Mouse (Mus musculus) midbrain, embryonic 14.5 days (tissue): ENCODE measurements at regions not wholly inside any gene's neighbourhood (a gene's known extent, or its start where the extent isn't known, plus 50 kb on each side); places are given as distances from the start of the nearest gene placed in this dataset.

ENCODE experiments used
- ATAC-seq: fragments of 200-750 bp; cut with Nextera tagmentation; 2 replicates; pipeline ENCODE4 v1.8.0; 2017; ENCODE audit warnings: moderate number of reproducible peaks, moderate library complexity; ENCODE audit not compliant: low FRiP score, low TSS enrichment
- DNase-seq: peaks from one replicate; pipeline ENCODE4 v3.0.0-alpha.2; 2015
- H3K27ac ChIP-seq: fragments of 300-500 bp; sonication (generic); replicated peaks from 2 replicates; pipeline ENCODE4 v1.5.1; 2014; ENCODE audit warnings: mild to moderate bottlenecking, low read depth, low read length, moderate library complexity
- H3K27me3 ChIP-seq: fragments of 300-500 bp; sonication (generic); 2 replicates; pipeline ENCODE4 v1.6.1; 2014; ENCODE audit warnings: low read length, control low read depth, mixed read lengths; ENCODE audit not compliant: control insufficient read depth, insufficient read depth
- H3K36me3 ChIP-seq: fragments of 300-500 bp; sonication (generic); 2 replicates; pipeline ENCODE4 v1.6.1; 2014; ENCODE audit warnings: low read length, control low read depth; ENCODE audit not compliant: control insufficient read depth, insufficient read depth
- H3K4me1 ChIP-seq: fragments of 300-500 bp; sonication (generic); 2 replicates; pipeline ENCODE4 v1.6.1; 2014; ENCODE audit warnings: mild to moderate bottlenecking, antibody characterized with exemption, low read length, control low read depth; ENCODE audit not compliant: control insufficient read depth, insufficient read depth
- H3K4me2 ChIP-seq: fragments of 300-500 bp; sonication (generic); 2 replicates; pipeline ENCODE4 v1.6.1; 2014; ENCODE audit warnings: mild to moderate bottlenecking, low read length, moderate library complexity
- H3K4me3 ChIP-seq: fragments of 300-500 bp; sonication (generic); replicated peaks from 2 replicates; pipeline ENCODE4 v1.5.1; 2014; ENCODE audit warnings: low read depth, low read length
- H3K9ac ChIP-seq: fragments of 300-500 bp; sonication (generic); replicated peaks from 2 replicates; pipeline ENCODE4 v1.6.1; 2014; ENCODE audit warnings: mild to moderate bottlenecking, low read length, moderate library complexity
- H3K9me3 ChIP-seq: fragments of 300-500 bp; sonication (generic); 2 replicates; pipeline ENCODE4 v1.6.1; 2016; ENCODE audit warnings: low read length, control low read depth, mixed read lengths; ENCODE audit not compliant: control insufficient read depth
- WGBS: fragments of 180-500 bp; shearing (Covaris S2); extraction: QIAGEN DNeasy Blood & Tissue Kit; methylation state at CpG from one replicate; pipeline ENCODE4 v1.1.7; 2014; 5-methylcytosine and 5-hydroxymethylcytosine counted together

- no peak for DNase-seq
- ATAC-seq, result no peak
Measured at GRCm38 (mm10) chr4:53915326-53915725, 89.5 kb downstream of the Tmem38b start.

DNA sequence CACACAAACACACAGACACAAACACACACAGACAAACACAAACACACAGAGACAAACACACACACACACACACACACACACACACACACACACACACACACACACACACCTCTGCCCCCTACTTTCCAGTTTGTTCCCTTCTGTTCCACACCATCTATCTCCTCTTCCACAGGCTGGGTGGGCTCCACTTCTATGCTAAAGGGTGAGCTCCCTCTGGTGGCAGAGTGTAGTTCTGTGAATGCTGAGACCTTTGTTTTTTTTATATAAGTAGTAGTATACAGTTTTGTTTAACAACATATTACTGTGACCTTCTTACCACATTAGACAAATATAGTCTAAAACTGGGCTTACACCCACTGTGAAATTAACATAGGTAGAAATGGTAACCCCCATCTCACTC, 93.3 kb downstream of the Tmem38b start:
- Histone ChIP-seq H3K9ac (no peak overlapping the region), H3K36me3 (no peaks in the 10 kb centered on the region), H3K27me3 (no peaks in the 10 kb centered on the region), H3K9me3 (no peaks in the 10 kb centered on the region), H3K4me1 (no peaks in the 10 kb centered on the region), H3K4me3 (no peak overlapping the region), H3K27ac (no peak overlapping the region), H3K4me2 (no peak overlapping the region)
- DNase-seq, result peak; percentile 80
- ATAC-seq, result no peak

More at GRCm38 (mm10) chr4:53915326-53915725, 89.5 kb downstream of the Tmem38b start:
- H3K4me2 ChIP-seq, result no peak overlapping the region
- no peak overlapping the region for H3K27ac ChIP-seq
- no peak overlapping the region for H3K9ac ChIP-seq
- H3K4me3 ChIP-seq, result no peak overlapping the region
- H3K9me3 ChIP-seq, result no peaks in the 10 kb centered on the region
- no peaks in the 10 kb centered on the region for H3K4me1 ChIP-seq
- no peaks in the 10 kb centered on the region for H3K36me3 ChIP-seq
- no peaks in the 10 kb centered on the region for H3K27me3 ChIP-seq

- Histone ChIP-seq H3K4me2 (no peak overlapping the region), H3K36me3 (no peaks in the 10 kb centered on the region), H3K27ac (no peak overlapping the region), H3K27me3 (no peaks in the 10 kb centered on the region), H3K4me1 (no peaks in the 10 kb centered on the region), H3K9ac (no peak overlapping the region), H3K4me3 (no peak overlapping the region), H3K9me3 (no peaks in the 10 kb centered on the region)
- no peak for ATAC-seq
- DNase-seq, result no peak
- 83% methylated on average over 2 of the region's 2 CpGs for WGBS
Measured at GRCm38 (mm10) chr4:53920587-53920986, 94.7 kb downstream of the Tmem38b start.

DNA sequence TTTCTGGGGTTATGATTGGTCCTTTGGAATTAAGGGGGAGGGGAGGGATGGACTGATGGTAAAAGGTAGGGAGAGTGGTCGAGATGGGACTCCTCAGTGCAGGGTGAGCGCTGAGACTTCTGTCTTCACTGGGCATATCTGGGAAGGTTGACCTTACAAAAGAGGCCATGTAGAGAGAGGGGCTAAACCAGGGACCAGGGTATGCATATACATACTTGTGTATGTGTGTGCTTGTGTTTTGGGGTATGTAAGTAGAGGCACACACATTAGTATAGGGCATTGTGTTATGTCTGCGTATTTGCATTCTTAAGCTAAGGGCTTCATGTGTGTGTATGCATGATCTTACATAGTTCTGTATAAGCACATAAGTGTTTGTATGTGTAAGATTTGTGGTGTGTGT, 105.2 kb downstream of the Tmem38b start:
- Histone ChIP-seq H3K27ac (no peak overlapping the region), H3K36me3 (no peaks in the 10 kb centered on the region), H3K9me3 (no peaks in the 10 kb centered on the region), H3K4me2 (no peak overlapping the region), H3K4me1 (0 out of 2 replicates have a peak, but pooled peaks cover 4% of the 10 kb centered on the region), H3K27me3 (no peaks in the 10 kb centered on the region), H3K4me3 (no peak overlapping the region), H3K9ac (no peak overlapping the region)
- DNase-seq (no peak), ATAC-seq (peak; percentile 57; the same call in 1 of the 2 replicates)
- 90% methylated on average over 3 of the region's 3 CpGs for WGBS

- Histone ChIP-seq H3K27me3 (no peaks in the 10 kb centered on the region), H3K27ac (0 out of 2 replicates have a peak overlapping the region, but pooled peaks have one; percentile 17), H3K9ac (no peak overlapping the region), H3K36me3 (no peaks in the 10 kb centered on the region), H3K9me3 (no peaks in the 10 kb centered on the region), H3K4me1 (0 out of 2 replicates have a peak, but pooled peaks cover 4% of the 10 kb centered on the region), H3K4me2 (peak overlapping the region; percentile 44), H3K4me3 (0 out of 2 replicates have a peak overlapping the region, but pooled peaks have one; percentile 9)
- ATAC-seq (peak; percentile 81; the same call in 1 of the 2 replicates), DNase-seq (peak; percentile 86)
- WGBS, result 15% methylated on average over 10 of the region's 10 CpGs
Measured at GRCm38 (mm10) chr4:53931499-53931898, 105.7 kb downstream of the Tmem38b start.

GRCm38 (mm10) chr4:53935306-53935705, 109.5 kb downstream of the Tmem38b start:
- Histone ChIP-seq H3K9ac (no peak overlapping the region), H3K4me2 (no peak overlapping the region), H3K27me3 (no peaks in the 10 kb centered on the region), H3K4me1 (0 out of 2 replicates have a peak, but pooled peaks cover 4% of the 10 kb centered on the region), H3K36me3 (no peaks in the 10 kb centered on the region), H3K9me3 (no peaks in the 10 kb centered on the region), H3K4me3 (no peak overlapping the region), H3K27ac (no peak overlapping the region)
- WGBS, result 87% methylated on average over 5 of the region's 5 CpGs
- no peak for ATAC-seq
- DNase-seq, result no peak

GRCm38 (mm10) chr4:53948736-53949135, 122.9 kb downstream of the Tmem38b start:
- 85% methylated on average over 7 of the region's 7 CpGs for WGBS

DNA sequence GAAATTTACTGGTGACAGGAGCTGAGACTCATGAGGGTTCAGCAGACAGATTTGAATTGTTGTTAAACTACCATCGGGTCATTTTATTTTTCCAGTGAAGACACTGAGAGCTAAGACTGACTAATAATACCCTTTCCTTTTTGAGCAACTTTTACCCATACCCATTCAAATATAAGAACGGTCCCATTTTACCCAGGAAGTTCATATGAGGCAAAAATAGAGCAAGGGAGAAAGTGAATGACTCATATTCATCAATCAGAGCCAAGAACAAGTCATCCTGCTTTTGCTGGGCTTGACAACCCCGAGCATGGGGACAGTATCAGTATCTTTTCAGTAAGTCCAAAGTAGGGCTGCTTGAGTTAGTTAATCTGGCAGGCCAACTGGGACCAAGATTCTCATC, 123.3 kb downstream of the Tmem38b start:
- DNase-seq, result no peak
- WGBS, result 97% methylated on average over 3 of the region's 3 CpGs
- Histone ChIP-seq H3K4me1 (peaks cover 16% of the 10 kb centered on the region), H3K9me3 (no peaks in the 10 kb centered on the region), H3K9ac (no peak overlapping the region), H3K27ac (no peak overlapping the region), H3K36me3 (no peaks in the 10 kb centered on the region), H3K4me3 (no peak overlapping the region), H3K27me3 (no peaks in the 10 kb centered on the region), H3K4me2 (no peak overlapping the region)
- no peak for ATAC-seq

More at GRCm38 (mm10) chr4:53948736-53949135, 122.9 kb downstream of the Tmem38b start:
- ATAC-seq (no peak), DNase-seq (no peak)
- Histone ChIP-seq H3K9ac (no peak overlapping the region), H3K4me2 (no peak overlapping the region), H3K9me3 (no peaks in the 10 kb centered on the region), H3K27me3 (no peaks in the 10 kb centered on the region), H3K27ac (no peak overlapping the region), H3K36me3 (no peaks in the 10 kb centered on the region), H3K4me1 (peaks cover 16% of the 10 kb centered on the region), H3K4me3 (no peak overlapping the region)

- WGBS, result 51% methylated on average over 6 of the region's 6 CpGs
Measured at GRCm38 (mm10) chr4:53950496-53950895, 124.7 kb downstream of the Tmem38b start.

More at GRCm38 (mm10) chr4:53950496-53950895, 124.7 kb downstream of the Tmem38b start:
- Histone ChIP-seq H3K36me3 (no peaks in the 10 kb centered on the region), H3K9ac (no peak overlapping the region), H3K27ac (peak overlapping the region; percentile 60), H3K4me3 (no peak overlapping the region), H3K9me3 (no peaks in the 10 kb centered on the region), H3K27me3 (no peaks in the 10 kb centered on the region), H3K4me1 (peaks cover 16% of the 10 kb centered on the region), H3K4me2 (peak overlapping the region; percentile 21; the same call in 1 of the 2 replicates)
- DNase-seq (no peak), ATAC-seq (no peak)
